Mouse (Mus musculus) midbrain, embryonic 10.5 days (tissue): ENCODE results near the gene Prpf6. TPM values are rescaled to one million over a fixed set of nuclear protein-coding genes. Genes with fewer than 3 reads are reported as not detected.

Source experiments
- DNase-seq: peaks from one replicate; pipeline ENCODE4 v3.0.0-alpha.2; 2017; ENCODE audit warnings: low spot score
- H3K27ac ChIP-seq: fragments of 300-500 bp; sonication (generic); replicated peaks from 2 replicates; pipeline ENCODE4 v1.5.1; 2016; ENCODE audit warnings: mild to moderate bottlenecking
- H3K27me3 ChIP-seq: fragments of 300-500 bp; sonication (generic); 2 replicates; pipeline ENCODE4 v1.6.1; 2016; ENCODE audit warnings: low read depth, mild to moderate bottlenecking; ENCODE audit not compliant: poor library complexity, severe bottlenecking
- H3K36me3 ChIP-seq: fragments of 300-500 bp; sonication (generic); 2 replicates; pipeline ENCODE4 v1.6.1; 2016; ENCODE audit warnings: mild to moderate bottlenecking, moderate library complexity
- H3K4me1 ChIP-seq: fragments of 300-500 bp; sonication (generic); 2 replicates; pipeline ENCODE4 v1.6.1; 2016
- H3K4me3 ChIP-seq: fragments of 300-500 bp; sonication (generic); 2 replicates; pipeline ENCODE4 v1.5.1; 2016; ENCODE audit warnings: mild to moderate bottlenecking, moderate library complexity
- H3K9me3 ChIP-seq: fragments of 300-500 bp; sonication (generic); replicated peaks from 2 replicates; pipeline ENCODE4 v1.6.1; 2016; ENCODE audit warnings: mild to moderate bottlenecking
- WGBS: fragments of 180-500 bp; shearing (Covaris S2); methylation state at CpG from one replicate; pipeline ENCODE4 v1.1.7; 2016; 5-methylcytosine and 5-hydroxymethylcytosine counted together
- polyA plus RNA-seq: library from polyadenylated mRNA; unstranded; fragments of >200 nt; fragmentation: Nextera tagmentation; extraction: Ambion mirVana; gene quantifications from 2 replicates; pipeline ENCODE4 v1.2.1, GENCODE M21; 2016

Gene Prpf6
- polyA plus RNA-seq, 1 experiment from 2014 or later: 82.0 TPM

DNA sequence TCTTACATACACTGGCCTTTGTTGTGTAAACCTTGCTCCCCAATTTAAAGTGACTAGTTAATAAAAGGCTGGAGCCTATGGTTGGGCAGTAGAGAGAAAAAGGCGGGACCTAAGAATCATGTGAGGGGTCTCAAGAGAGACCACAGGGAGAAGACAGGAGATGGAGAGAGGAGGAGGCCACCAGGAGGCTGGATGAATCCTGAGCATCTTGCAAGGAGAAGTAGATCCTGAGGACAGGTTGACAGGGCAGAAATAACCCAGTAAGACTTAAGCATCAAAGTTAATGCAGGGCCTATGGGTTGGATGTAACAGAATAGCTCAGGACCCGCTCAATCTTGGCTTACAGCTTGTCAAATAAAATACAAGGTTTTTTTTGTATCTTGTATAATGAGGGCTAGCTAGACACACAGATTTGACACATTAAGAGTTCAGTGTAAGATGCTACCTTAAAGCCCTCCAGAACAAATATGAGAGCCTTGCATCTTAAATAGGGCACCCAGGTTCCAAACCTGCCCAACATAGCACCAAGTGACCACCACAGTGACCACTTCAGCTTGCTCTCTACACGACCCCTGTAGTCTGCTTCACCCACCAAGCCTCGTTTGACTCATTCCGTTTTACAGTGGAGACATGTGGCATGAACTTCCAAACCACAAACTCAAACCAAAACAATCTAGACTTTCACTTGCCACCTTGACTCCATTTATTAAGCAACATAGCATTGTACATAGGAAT, 27.3 kb downstream of the Prpf6 start:
- 91% methylated on average over 5 of the region's 5 CpGs for WGBS
- Histone ChIP-seq H3K4me1 (no peaks in the 10 kb centered on the region), H3K4me3 (no peak overlapping the region), H3K27me3 (no peaks in the 10 kb centered on the region), H3K36me3 (peaks cover 85% of the 10 kb centered on the region), H3K9me3 (no peaks in the 10 kb centered on the region), H3K27ac (no peak overlapping the region)
- DNase-seq: no peak

DNA sequence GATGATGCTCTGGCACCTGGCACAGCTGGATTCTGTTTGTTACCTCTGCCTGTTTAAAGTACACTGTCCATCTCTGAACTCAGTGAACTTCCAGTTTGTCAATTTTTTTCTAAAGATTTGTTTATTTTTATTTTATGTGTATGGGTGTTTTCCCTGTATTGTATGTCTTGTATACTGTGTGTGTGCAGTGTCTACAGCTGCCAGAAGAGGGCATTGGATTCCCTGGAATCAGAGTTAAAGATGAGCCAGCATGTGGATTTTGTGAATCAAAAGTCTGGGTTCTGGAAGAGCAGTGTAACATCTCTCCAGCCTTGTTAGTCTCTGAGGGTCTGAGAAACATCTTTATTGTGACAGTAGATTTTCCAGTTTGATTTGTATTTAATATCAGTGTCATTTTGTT, 31.7 kb downstream of the Prpf6 start:
- peak; percentile 14 for DNase-seq
- H3K4me3 ChIP-seq: no peak overlapping the region
- H3K27ac ChIP-seq: no peak overlapping the region
- no peaks in the 10 kb centered on the region for H3K4me1 ChIP-seq
- H3K9me3 ChIP-seq: no peaks in the 10 kb centered on the region
- no peaks in the 10 kb centered on the region for H3K27me3 ChIP-seq
- peaks cover 76% of the 10 kb centered on the region for H3K36me3 ChIP-seq

DNA sequence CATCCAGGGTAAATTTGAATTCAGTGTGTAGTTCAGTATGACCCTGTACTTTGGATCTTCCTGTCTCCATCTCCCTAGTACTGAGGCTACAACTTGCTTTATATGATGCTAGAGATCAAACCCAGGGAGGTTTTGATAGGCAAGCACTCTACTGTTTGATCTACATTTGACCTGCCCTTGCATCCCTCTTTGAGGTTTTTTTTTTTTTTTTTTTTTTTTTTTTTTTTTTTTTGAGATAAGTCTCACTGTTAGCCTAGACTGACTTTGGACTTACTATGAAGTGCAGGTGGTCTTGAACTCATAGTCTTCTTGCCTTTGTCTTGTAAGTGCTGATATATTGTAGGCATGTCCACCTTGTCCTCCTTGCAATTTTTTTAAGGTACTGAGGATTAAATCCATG, 36.8 kb downstream of the Prpf6 start:
- peaks cover 72% of the 10 kb centered on the region for H3K36me3 ChIP-seq
- DNase-seq: no peak
- H3K9me3 ChIP-seq: no peaks in the 10 kb centered on the region
- H3K4me3 ChIP-seq: no peak overlapping the region
- no peak overlapping the region for H3K27ac ChIP-seq
- H3K27me3 ChIP-seq: no peaks in the 10 kb centered on the region
- no peaks in the 10 kb centered on the region for H3K4me1 ChIP-seq

- Histone ChIP-seq H3K9me3 (no peaks in the 10 kb centered on the region), H3K4me1 (no peaks in the 10 kb centered on the region), H3K27me3 (no peaks in the 10 kb centered on the region), H3K27ac (no peak overlapping the region), H3K4me3 (no peak overlapping the region), H3K36me3 (peaks cover 86% of the 10 kb centered on the region)
- no peak for DNase-seq
- WGBS: 94% methylated on average over 6 of the region's 6 CpGs
Observed at GRCm38 (mm10) chr2:181632624-181633023, 41.0 kb downstream of the Prpf6 start.

DNA sequence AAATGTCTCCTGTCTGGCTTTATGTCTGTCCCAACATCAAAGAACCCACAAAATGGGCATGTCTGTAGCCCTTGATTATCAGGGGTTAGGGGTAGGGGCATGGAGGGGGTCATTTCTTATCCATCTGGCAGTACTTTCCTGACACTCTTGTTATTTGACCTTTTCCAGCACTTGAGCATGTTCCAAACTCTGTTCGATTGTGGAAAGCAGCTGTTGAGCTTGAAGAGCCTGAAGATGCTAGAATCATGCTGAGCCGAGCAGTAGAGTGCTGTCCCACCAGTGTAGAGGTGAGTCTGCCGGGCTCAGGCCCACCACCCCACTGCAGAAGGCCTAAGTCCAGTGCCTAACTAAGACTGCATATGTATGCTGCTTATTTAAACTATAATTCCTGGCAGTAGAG, 44.2 kb downstream of the Prpf6 start:
- H3K9me3 ChIP-seq: no peaks in the 10 kb centered on the region
- no peak overlapping the region for H3K4me3 ChIP-seq
- H3K27ac ChIP-seq: no peak overlapping the region
- H3K36me3 ChIP-seq: peaks cover 92% of the 10 kb centered on the region
- no peaks in the 10 kb centered on the region for H3K27me3 ChIP-seq
- H3K4me1 ChIP-seq: no peaks in the 10 kb centered on the region
- no peak for DNase-seq
- WGBS: 90% methylated on average over 3 of the region's 3 CpGs

DNA sequence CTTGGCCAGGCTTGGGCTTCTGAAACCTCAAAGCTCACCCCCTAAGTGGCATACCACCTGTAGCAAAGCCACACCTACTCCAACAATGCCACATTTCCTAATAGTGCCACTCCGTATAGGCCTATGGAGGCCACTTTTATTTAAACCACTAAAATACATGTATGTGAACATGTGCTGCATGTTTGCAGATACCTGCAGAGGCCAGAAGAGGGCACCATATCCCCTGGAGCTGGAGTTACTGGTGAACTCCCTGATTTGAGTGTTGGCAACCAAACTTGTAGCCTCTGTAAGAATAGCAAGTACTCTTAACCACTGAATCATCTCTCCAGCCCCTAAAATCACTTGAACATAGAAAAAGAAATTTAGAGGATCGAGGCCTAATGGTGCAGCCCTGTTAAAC, 52.7 kb downstream of the Prpf6 start:
- H3K9me3 ChIP-seq: no peaks in the 10 kb centered on the region
- peak; percentile 40 for DNase-seq
- H3K27ac ChIP-seq: no peak overlapping the region
- no peaks in the 10 kb centered on the region for H3K27me3 ChIP-seq
- H3K36me3 ChIP-seq: peaks cover 96% of the 10 kb centered on the region
- 87% methylated on average over 2 of the region's 2 CpGs for WGBS
- H3K4me3 ChIP-seq: no peak overlapping the region
- H3K4me1 ChIP-seq: no peaks in the 10 kb centered on the region

DNA sequence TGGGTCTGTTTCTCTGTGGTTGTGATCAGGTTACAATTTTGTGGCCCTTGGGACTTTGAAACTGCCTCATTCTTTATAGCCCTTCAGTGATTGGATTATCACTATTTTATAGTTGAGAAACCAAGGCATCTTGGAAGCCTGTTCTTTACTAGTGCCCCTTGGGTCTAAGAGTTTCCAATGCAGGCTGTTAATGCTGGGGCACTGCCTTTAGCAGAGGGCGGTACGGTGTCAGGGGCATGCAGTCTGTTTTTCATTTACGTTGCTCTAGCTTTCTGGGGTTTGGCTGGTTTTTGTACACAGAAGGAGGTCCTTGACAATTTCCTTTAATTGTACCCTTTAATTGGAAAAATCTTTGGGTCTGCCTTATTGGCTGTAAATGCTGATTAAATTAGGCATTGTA, 54.0 kb downstream of the Prpf6 start:
- Histone ChIP-seq H3K27ac (no peak overlapping the region), H3K36me3 (peaks cover 96% of the 10 kb centered on the region), H3K4me3 (no peak overlapping the region), H3K4me1 (no peaks in the 10 kb centered on the region), H3K9me3 (no peaks in the 10 kb centered on the region), H3K27me3 (no peaks in the 10 kb centered on the region)
- WGBS: 89% methylated on average over 3 of the region's 3 CpGs
- DNase-seq: no peak

DNA sequence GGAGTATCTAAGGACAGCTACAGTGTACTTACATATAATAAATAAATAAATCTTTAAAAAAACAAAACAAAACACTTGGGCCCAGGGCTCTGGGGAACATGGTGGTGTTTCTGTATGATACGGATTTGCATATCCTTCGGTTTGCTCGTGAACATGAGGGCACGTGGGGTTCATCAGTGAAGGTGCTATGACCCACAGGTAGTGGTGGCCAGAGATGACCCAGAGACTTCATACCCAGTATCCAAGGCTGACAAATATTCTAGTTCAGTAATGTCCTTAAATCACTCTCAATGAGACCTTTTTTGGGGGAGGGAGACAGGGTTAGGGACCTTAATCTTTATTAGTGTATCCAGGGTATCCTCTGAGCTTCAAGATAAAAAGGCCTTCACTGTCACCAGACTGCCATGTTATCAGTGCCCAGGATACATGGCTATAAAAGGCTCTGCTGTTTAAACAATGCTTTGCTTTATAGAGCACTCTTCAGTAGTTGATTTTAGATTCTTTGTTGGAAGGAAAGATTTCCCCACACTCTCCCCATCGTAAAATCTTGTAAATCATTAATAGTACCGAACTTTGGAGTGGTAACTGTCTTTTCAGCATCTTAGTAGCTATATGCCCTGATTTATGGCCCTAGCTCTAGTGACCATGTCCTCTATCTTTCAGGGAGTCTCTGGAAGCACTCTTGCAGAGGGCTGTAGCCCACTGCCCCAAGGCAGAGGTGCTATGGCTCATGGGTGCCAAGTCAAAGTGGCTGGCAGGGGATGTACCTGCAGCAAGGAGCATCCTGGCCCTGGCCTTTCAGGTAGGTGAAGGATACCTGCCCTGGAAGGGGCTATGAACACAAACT, 55.2 kb downstream of the Prpf6 start:
- Histone ChIP-seq H3K4me1 (no peaks in the 10 kb centered on the region), H3K27ac (no peak overlapping the region), H3K27me3 (no peaks in the 10 kb centered on the region), H3K36me3 (peaks cover 95% of the 10 kb centered on the region), H3K9me3 (no peaks in the 10 kb centered on the region), H3K4me3 (no peak overlapping the region)
- no peak for DNase-seq
- 95% methylated on average over 6 of the region's 6 CpGs for whole genome bisulfite sequencing

DNA sequence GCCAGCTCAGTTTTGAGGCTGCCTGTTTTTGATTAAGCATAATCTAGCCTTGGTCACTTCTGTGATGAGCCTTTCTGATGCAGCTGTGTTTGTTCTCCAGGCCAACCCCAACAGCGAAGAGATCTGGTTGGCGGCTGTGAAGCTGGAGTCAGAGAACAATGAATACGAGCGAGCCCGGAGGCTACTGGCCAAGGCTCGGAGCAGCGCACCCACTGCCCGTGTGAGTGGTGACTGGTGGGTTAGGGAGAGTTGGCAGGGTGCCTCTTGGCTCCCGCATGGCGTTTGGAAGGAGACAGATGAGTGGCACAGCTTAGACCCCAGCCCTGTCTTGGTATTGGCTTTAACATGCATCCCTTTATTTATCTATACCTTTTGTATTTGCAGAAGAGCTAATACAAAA, 57.3 kb downstream of the Prpf6 start:
- peaks cover 97% of the 10 kb centered on the region for H3K36me3 ChIP-seq
- H3K27ac ChIP-seq: no peak overlapping the region
- no peaks in the 10 kb centered on the region for H3K27me3 ChIP-seq
- H3K9me3 ChIP-seq: no peaks in the 10 kb centered on the region
- H3K4me1 ChIP-seq: no peaks in the 10 kb centered on the region
- H3K4me3 ChIP-seq: no peak overlapping the region
- WGBS: 94% methylated on average over 10 of the region's 10 CpGs
- no peak for DNase-seq

DNA sequence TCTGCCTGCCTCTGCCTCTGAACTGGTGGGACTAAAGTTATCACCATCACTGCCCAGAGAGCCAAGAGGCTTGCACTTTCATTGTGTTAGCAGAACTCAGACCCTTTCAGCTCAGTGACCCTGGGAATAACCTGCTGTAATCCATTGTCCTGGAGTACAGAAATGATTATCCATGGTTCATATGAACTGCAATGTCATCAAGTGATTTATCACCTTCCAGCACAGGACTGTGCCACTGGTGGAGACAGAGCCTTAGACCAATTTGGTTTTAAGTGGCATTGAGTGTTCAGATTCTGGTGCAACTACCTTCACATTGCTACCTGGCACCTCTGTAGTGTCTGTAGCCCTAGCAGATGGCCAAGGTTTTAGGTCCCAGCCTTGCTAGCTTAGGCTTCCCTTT, 61.4 kb downstream of the Prpf6 start:
- no peak overlapping the region for H3K4me3 ChIP-seq
- H3K9me3 ChIP-seq: no peaks in the 10 kb centered on the region
- H3K27me3 ChIP-seq: no peaks in the 10 kb centered on the region
- no peak overlapping the region for H3K27ac ChIP-seq
- no peak for DNase-seq
- no peaks in the 10 kb centered on the region for H3K4me1 ChIP-seq
- peaks cover 98% of the 10 kb centered on the region for H3K36me3 ChIP-seq

DNA sequence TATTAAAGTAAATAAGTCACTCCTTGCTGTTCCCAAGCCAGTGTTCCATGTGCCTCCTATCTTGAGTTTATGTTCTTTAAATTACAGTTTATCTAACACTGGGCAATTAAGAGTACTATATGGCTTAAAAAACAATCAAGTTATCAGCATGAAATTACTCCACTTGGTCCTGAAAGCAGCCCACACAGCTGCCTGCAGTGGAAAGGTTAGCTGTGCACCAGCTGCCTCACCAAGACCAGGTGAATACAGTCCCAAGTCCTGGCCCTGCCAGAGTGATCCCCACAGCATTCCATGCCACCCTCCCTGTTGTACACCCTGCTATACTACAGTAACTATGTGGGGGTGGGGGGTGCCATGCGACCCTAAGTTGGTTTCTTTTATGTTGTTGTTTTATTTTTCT, 61.9 kb downstream of the Prpf6 start:
- Histone ChIP-seq H3K4me3 (no peak overlapping the region), H3K36me3 (peaks cover 98% of the 10 kb centered on the region), H3K9me3 (no peaks in the 10 kb centered on the region)

GRCm38 (mm10) chr2:181656734-181657133, 65.1 kb downstream of the Prpf6 start, which contains the start of gene Gm29797:
Gene Gm29797, plus strand, starts transcription at chr2:181657034.
- no peak for DNase-seq
- Histone ChIP-seq H3K9me3 (no peaks in the 10 kb centered on the region), H3K4me3 (no peak within 1 kb of the TSS), H3K4me1 (peaks cover 17% of the 10 kb centered on the region), H3K27ac (no peak within 1 kb of the TSS), H3K36me3 (peaks cover 66% of the 10 kb centered on the region), H3K27me3 (no peaks in the 10 kb centered on the region)
- WGBS: 66% methylated on average over 3 of the region's 3 CpGs

More for the DNA sequence above, 61.9 kb downstream of the Prpf6 start:
- Histone ChIP-seq H3K4me1 (no peaks in the 10 kb centered on the region), H3K27ac (no peak overlapping the region), H3K27me3 (no peaks in the 10 kb centered on the region)
- no peak for DNase-seq
- WGBS: 81% methylated on average over 1 of the region's 1 CpGs

GRCm38 (mm10) chr2:181657441-181657840, 65.8 kb downstream of the Prpf6 start:
- DNase-seq: no peak
- Histone ChIP-seq H3K27me3 (no peaks in the 10 kb centered on the region), H3K36me3 (peaks cover 59% of the 10 kb centered on the region), H3K27ac (no peak overlapping the region), H3K4me3 (no peak overlapping the region), H3K4me1 (peaks cover 20% of the 10 kb centered on the region), H3K9me3 (no peaks in the 10 kb centered on the region)
- WGBS: 74% methylated on average over 2 of the region's 2 CpGs
